Mouse (Mus musculus) cerebellum, adult 2 months (tissue): ENCODE data around the gene Parvb.

Experiments
- CTCF ChIP-seq: fragments of 200-500 bp; IDR thresholded peaks from 2 replicates; pipeline ENCODE4 v1.5.1; 2011; ENCODE audit warnings: low read depth, mild to moderate bottlenecking, control low read depth, low read length, moderate library complexity, borderline replicate concordance; ENCODE audit not compliant: insufficient read depth
- POLR2A ChIP-seq: fragments of 200-500 bp; IDR thresholded peaks from 2 replicates; pipeline ENCODE4 v1.6.1; 2011; ENCODE audit warnings: low read length, control low read depth, borderline replicate concordance; ENCODE audit not compliant: insufficient read depth

- TF ChIP-seq CTCF (no peak), POLR2A (no peak)
Observed at GRCm38 (mm10) chr15:84191724-84192057, 40.2 kb upstream of the Parvb start.
